Mouse (Mus musculus) embryonic facial prominence, embryonic 12.5 days (tissue): ENCODE measurements around the gene Dnajb2. TPM values are rescaled to one million over a fixed set of nuclear protein-coding genes. Genes with fewer than 3 reads are reported as not detected.
A peak's percentile ranks its signal among the peaks of the same experiment; 100 is the strongest.

Experiments
- ATAC-seq: fragments of 200-750 bp; cut with Nextera tagmentation; 2 replicates; pipeline ENCODE4 v1.8.0; 2017; ENCODE audit not compliant: insufficient number of reproducible peaks, insufficient read depth, low FRiP score, low TSS enrichment
- H3K27ac ChIP-seq: fragments of 300-500 bp; sonication (generic); 2 replicates; pipeline ENCODE4 v1.5.1; 2016; ENCODE audit warnings: mild to moderate bottlenecking
- H3K27me3 ChIP-seq: fragments of 300-500 bp; sonication (generic); 2 replicates; pipeline ENCODE4 v1.6.1; 2016; ENCODE audit warnings: mild to moderate bottlenecking, moderate library complexity
- H3K36me3 ChIP-seq: fragments of 300-500 bp; sonication (generic); 2 replicates; pipeline ENCODE4 v1.6.1; 2016; ENCODE audit warnings: mild to moderate bottlenecking
- H3K4me1 ChIP-seq: fragments of 300-500 bp; sonication (generic); 2 replicates; pipeline ENCODE4 v1.6.1; 2016
- H3K4me2 ChIP-seq: fragments of 300-500 bp; sonication (generic); replicated peaks from 2 replicates; pipeline ENCODE4 v1.6.1; 2016; ENCODE audit warnings: mild to moderate bottlenecking, moderate library complexity
- H3K4me3 ChIP-seq: fragments of 300-500 bp; sonication (generic); 2 replicates; pipeline ENCODE4 v1.5.1; 2016; ENCODE audit warnings: mild to moderate bottlenecking
- H3K9ac ChIP-seq: fragments of 300-500 bp; sonication (generic); 2 replicates; pipeline ENCODE4 v1.6.1; 2016; ENCODE audit warnings: mild to moderate bottlenecking, moderate library complexity
- H3K9me3 ChIP-seq: fragments of 300-500 bp; sonication (generic); 2 replicates; pipeline ENCODE4 v1.6.1; 2016; ENCODE audit warnings: mild to moderate bottlenecking, moderate library complexity
- WGBS: fragments of 180-500 bp; shearing (Covaris S2); methylation state at CpG from one replicate; pipeline ENCODE4 v1.1.7; 2016; 5-methylcytosine and 5-hydroxymethylcytosine counted together
- polyA plus RNA-seq: library from polyadenylated mRNA; unstranded; fragments of >200 nt; fragmentation: Nextera tagmentation; extraction: Ambion mirVana; gene quantifications from 2 replicates; pipeline ENCODE4 v1.2.1, GENCODE M21; 2016

Gene Dnajb2
- polyA plus RNA-seq, result 40.0 and 45.0 TPM in 2 replicates

GRCm38 (mm10) chr1:75236117-75237050, at the start of gene Dnajb2:
Gene Dnajb2, plus strand, starts transcription at chr1:75236406.
- peak within 1 kb of the TSS; percentile 79 for H3K27ac ChIP-seq
- H3K27me3 ChIP-seq, result no peaks in the 10 kb centered on the region
- H3K36me3 ChIP-seq, result peaks cover 14% of the 10 kb centered on the region; the same call in 1 of the 2 replicates
- WGBS, result under 1% methylated on average over 64 of the region's 64 CpGs
- H3K9ac ChIP-seq, result peak within 1 kb of the TSS; percentile 75
- peak; percentile 87 for ATAC-seq
- peak within 1 kb of the TSS; percentile 90 for H3K4me2 ChIP-seq
- peaks cover 10% of the 10 kb centered on the region; the same call in 1 of the 2 replicates for H3K4me1 ChIP-seq
- peak within 1 kb of the TSS; percentile 69 for H3K4me3 ChIP-seq
- H3K9me3 ChIP-seq, result no peaks in the 10 kb centered on the region

GRCm38 (mm10) chr1:75187126-75187525, 49.1 kb upstream of the Dnajb2 start:
- ATAC-seq, result no peak
- H3K9me3 ChIP-seq, result no peaks in the 10 kb centered on the region; the same call in 1 of the 2 replicates
- H3K4me1 ChIP-seq, result peaks cover 8% of the 10 kb centered on the region
- no peaks in the 10 kb centered on the region for H3K27me3 ChIP-seq
- no peak overlapping the region for H3K27ac ChIP-seq
- peaks cover 56% of the 10 kb centered on the region for H3K36me3 ChIP-seq
- no peak overlapping the region for H3K4me2 ChIP-seq
- no peak overlapping the region for H3K9ac ChIP-seq
- H3K4me3 ChIP-seq, result no peak overlapping the region

- peaks cover 10% of the 10 kb centered on the region for H3K4me1 ChIP-seq
- no peak overlapping the region for H3K27ac ChIP-seq
- H3K4me3 ChIP-seq, result no peak overlapping the region
- no peak for ATAC-seq
- no peak overlapping the region for H3K4me2 ChIP-seq
- WGBS, result 84% methylated on average over 2 of the region's 2 CpGs
- H3K9ac ChIP-seq, result no peak overlapping the region
- H3K27me3 ChIP-seq, result no peaks in the 10 kb centered on the region
- peaks cover 47% of the 10 kb centered on the region for H3K36me3 ChIP-seq
- no peaks in the 10 kb centered on the region; the same call in 1 of the 2 replicates for H3K9me3 ChIP-seq
These were observed 48.2 kb upstream of the Dnajb2 start for GRCm38 (mm10) chr1:75187914-75188483.

- Histone ChIP-seq H3K4me2 (peak overlapping the region; percentile 80), H3K4me1 (peaks cover 17% of the 10 kb centered on the region), H3K27me3 (no peaks in the 10 kb centered on the region), H3K27ac (no peak overlapping the region), H3K9me3 (no peaks in the 10 kb centered on the region; the same call in 1 of the 2 replicates), H3K36me3 (peaks cover 29% of the 10 kb centered on the region), H3K4me3 (peak overlapping the region; percentile 65), H3K9ac (peak overlapping the region; percentile 82; the same call in 1 of the 2 replicates)
- no peak for ATAC-seq
- WGBS, result 57% methylated on average over 2 of the region's 2 CpGs
These were observed 45.6 kb upstream of the Dnajb2 start for GRCm38 (mm10) chr1:75190577-75190976.

GRCm38 (mm10) chr1:75191258-75191621, 45.0 kb upstream of the Dnajb2 start:
- no peak; the same call in 1 of the 2 replicates for ATAC-seq
- peaks cover 24% of the 10 kb centered on the region for H3K36me3 ChIP-seq
- H3K9me3 ChIP-seq, result no peaks in the 10 kb centered on the region
- peaks cover 17% of the 10 kb centered on the region for H3K4me1 ChIP-seq
- no peaks in the 10 kb centered on the region for H3K27me3 ChIP-seq
- peak overlapping the region; percentile 82 for H3K9ac ChIP-seq
- H3K4me2 ChIP-seq, result peak overlapping the region; percentile 80
- peak overlapping the region; percentile 65 for H3K4me3 ChIP-seq
- WGBS, result 36% methylated on average over 5 of the region's 5 CpGs
- H3K27ac ChIP-seq, result peak overlapping the region; percentile 88

- Histone ChIP-seq H3K4me2 (peak within 1 kb of the TSS; percentile 80), H3K9me3 (no peaks in the 10 kb centered on the region), H3K4me3 (peak within 1 kb of the TSS; percentile 65), H3K27ac (peak within 1 kb of the TSS; percentile 88), H3K9ac (peak within 1 kb of the TSS; percentile 82), H3K4me1 (peaks cover 17% of the 10 kb centered on the region), H3K27me3 (no peaks in the 10 kb centered on the region), H3K36me3 (peaks cover 23% of the 10 kb centered on the region)
- 1% methylated on average over 56 of the region's 56 CpGs for WGBS
- peak; percentile 99 for ATAC-seq
These were observed 44.4 kb upstream of the Dnajb2 start, which contains the start of the genes Ankzf1 and Atg9a for GRCm38 (mm10) chr1:75191622-75192402. Gene Ankzf1, plus strand, starts transcription at chr1:75192151. Gene Atg9a, minus strand, starts transcription at chr1:75192196.

- no peaks in the 10 kb centered on the region for H3K9me3 ChIP-seq
- H3K27ac ChIP-seq, result peak overlapping the region; percentile 88
- H3K27me3 ChIP-seq, result no peaks in the 10 kb centered on the region
- peak overlapping the region; percentile 78 for H3K9ac ChIP-seq
- H3K4me3 ChIP-seq, result peak overlapping the region; percentile 65
- peaks cover 22% of the 10 kb centered on the region for H3K36me3 ChIP-seq
- no peak for ATAC-seq
- H3K4me1 ChIP-seq, result peaks cover 17% of the 10 kb centered on the region
- under 1% methylated on average over 19 of the region's 19 CpGs for WGBS
- peak overlapping the region; percentile 80 for H3K4me2 ChIP-seq
These were observed 43.8 kb upstream of the Dnajb2 start for GRCm38 (mm10) chr1:75192452-75192851.

- H3K27me3 ChIP-seq, result no peaks in the 10 kb centered on the region
- no peak overlapping the region for H3K27ac ChIP-seq
- no peak overlapping the region for H3K9ac ChIP-seq
- WGBS, result 94% methylated on average over 1 of the region's 1 CpGs
- H3K36me3 ChIP-seq, result peaks cover 38% of the 10 kb centered on the region
- ATAC-seq, result no peak
- H3K4me3 ChIP-seq, result no peak overlapping the region
- H3K4me1 ChIP-seq, result no peaks in the 10 kb centered on the region
- no peaks in the 10 kb centered on the region for H3K9me3 ChIP-seq
- H3K4me2 ChIP-seq, result no peak overlapping the region
These were observed 35.0 kb upstream of the Dnajb2 start for GRCm38 (mm10) chr1:75201236-75201635.

- Histone ChIP-seq H3K4me1 (peaks cover 28% of the 10 kb centered on the region), H3K4me3 (peak overlapping the region; percentile 46)
- WGBS, result 11% methylated on average over 34 of the region's 34 CpGs
These were observed 27.1 kb upstream of the Dnajb2 start for GRCm38 (mm10) chr1:75208967-75209678.

GRCm38 (mm10) chr1:75210136-75211087, 25.8 kb upstream of the Dnajb2 start, which contains the start of the genes Glb1l and Stk16:
Gene Glb1l, minus strand, starts transcription at chr1:75210813.
Gene Stk16, plus strand, starts transcription at chr1:75210838.
- H3K27ac ChIP-seq, result no peak within 1 kb of the TSS
- H3K9ac ChIP-seq, result peak within 1 kb of the TSS; percentile 92
- peaks cover 28% of the 10 kb centered on the region for H3K4me1 ChIP-seq
- peaks cover 31% of the 10 kb centered on the region for H3K36me3 ChIP-seq
- 5% methylated on average over 42 of the region's 42 CpGs for WGBS
- no peaks in the 10 kb centered on the region for H3K27me3 ChIP-seq
- peak within 1 kb of the TSS; percentile 94 for H3K4me2 ChIP-seq
- peak; percentile 89 for ATAC-seq
- peak within 1 kb of the TSS; percentile 95 for H3K4me3 ChIP-seq
- no peaks in the 10 kb centered on the region for H3K9me3 ChIP-seq

More at GRCm38 (mm10) chr1:75208967-75209678, 27.1 kb upstream of the Dnajb2 start:
- Histone ChIP-seq H3K27me3 (no peaks in the 10 kb centered on the region), H3K36me3 (peaks cover 24% of the 10 kb centered on the region), H3K9ac (peak overlapping the region; percentile 64), H3K9me3 (no peaks in the 10 kb centered on the region), H3K4me2 (peak overlapping the region; percentile 94), H3K27ac (0 out of 2 replicates have a peak overlapping the region, but pooled peaks have one; percentile 19)
- ATAC-seq, result no peak
